Mouse (Mus musculus) central nervous system, embryonic 18 days (tissue): ENCODE measurements around the gene Fgf23. TPM values are rescaled to one million over a fixed set of nuclear protein-coding genes. Genes with fewer than 3 reads are reported as not detected.

Source experiments
- polyA plus RNA-seq: library from polyadenylated mRNA; depleted of rRNA; stranded (reverse); fragments of >200 nt; gene quantifications from 2 replicates; pipeline ENCODE4 v1.2.3, GENCODE M21; 2012; rRNA removed

The Fgf23 gene
- polyA plus RNA-seq, result 0.51 TPM in 2 replicates

DNA sequence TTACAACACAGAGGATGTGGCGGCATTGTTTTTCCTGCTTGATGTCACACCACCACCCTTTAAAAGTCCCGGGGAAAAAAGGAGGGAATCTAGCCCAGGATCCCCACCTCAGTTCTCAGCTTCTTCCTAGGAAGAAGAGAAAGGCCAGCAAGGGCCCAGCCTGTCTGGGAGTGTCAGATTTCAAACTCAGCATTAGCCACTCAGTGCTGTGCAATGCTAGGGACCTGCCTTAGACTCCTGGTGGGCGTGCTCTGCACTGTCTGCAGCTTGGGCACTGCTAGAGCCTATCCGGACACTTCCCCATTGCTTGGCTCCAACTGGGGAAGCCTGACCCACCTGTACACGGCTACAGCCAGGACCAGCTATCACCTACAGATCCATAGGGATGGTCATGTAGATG, at the start of gene Fgf23:
Gene Fgf23 (plus strand): TSS at position 86 of the 400 bp plus-strand sequence.

DNA sequence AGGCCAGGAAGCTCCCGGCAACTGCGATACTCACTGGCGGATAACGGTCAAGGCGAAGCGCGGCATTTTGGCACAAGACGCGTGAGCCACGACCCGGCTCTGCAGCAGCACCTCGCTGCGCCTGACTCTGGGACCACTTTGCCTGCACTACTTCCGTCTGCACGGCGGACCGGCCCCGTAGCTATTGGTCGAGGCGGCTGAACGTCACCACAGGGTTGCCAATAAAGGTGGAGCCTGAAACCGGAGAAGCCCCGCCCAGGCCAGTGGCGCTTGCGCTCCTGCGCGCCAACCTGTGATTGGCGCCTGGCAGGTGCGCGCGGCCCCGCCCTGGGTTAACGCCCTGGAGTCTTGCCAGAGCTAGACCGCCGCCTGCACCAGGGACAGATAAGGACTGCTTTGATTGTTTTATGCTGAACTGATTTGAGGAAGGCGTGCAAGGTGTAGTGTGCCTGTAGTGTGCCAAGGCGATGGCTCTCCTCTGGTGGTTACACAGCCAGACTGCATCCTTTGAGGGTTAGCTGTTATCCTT, 36.8 kb downstream of the Fgf23 start, which contains the start of gene Tigar:
Gene Tigar (minus strand): TSS at position 156 of the 529 bp plus-strand sequence.

Other genes starting within 250 kb of the Fgf23 start
- gene Ndufa9, start 223.8 kb upstream of the Fgf23 start, polyA plus RNA-seq, result 110 and 115 TPM in 2 replicates
- gene Akap3, start 219.8 kb upstream of the Fgf23 start, polyA plus RNA-seq, result 0.09 and 0.17 TPM in 2 replicates
- gene Dyrk4, start 151.1 kb upstream of the Fgf23 start, polyA plus RNA-seq, result 0.06 and 0.09 TPM in 2 replicates
- 14.3 and 16.1 TPM in 2 replicates for gene Rad51ap1, start 133.3 kb upstream of the Fgf23 start, polyA plus RNA-seq
- gene D6Wsu163e, start 132.9 kb upstream of the Fgf23 start, polyA plus RNA-seq, result 27.7 and 30.9 TPM in 2 replicates
- gene Fgf6, start 57.3 kb upstream of the Fgf23 start, polyA plus RNA-seq, result 0.09 TPM in 1 of 2 replicates, not detected in the other
- 11.7 and 13.0 TPM in 2 replicates for gene Tigar, start 36.7 kb downstream of the Fgf23 start, polyA plus RNA-seq
- gene Ccnd2, start 79.3 kb downstream of the Fgf23 start, polyA plus RNA-seq, result 60.2 and 68.4 TPM in 2 replicates